Mouse (Mus musculus) heart, embryonic 15.5 days (tissue): Measurements from ENCODE around the gene Gm10037. TPM values are rescaled to one million over a fixed set of nuclear protein-coding genes. Genes with fewer than 3 reads are reported as not detected.
A peak's percentile ranks its signal among the peaks of the same experiment; 100 is the strongest.
"Not testable (repeated sequence)": the region's sequence is repeated elsewhere in the genome, so short reads cannot be mapped to it uniquely, and the experiment has no call there.

Experiments
- ATAC-seq: fragments of 200-750 bp; cut with Nextera tagmentation; replicated peaks from 2 replicates; pipeline ENCODE4 v1.8.0; 2017; ENCODE audit warnings: low read depth, moderate TSS enrichment; ENCODE audit not compliant: insufficient number of reproducible peaks, insufficient read depth, low FRiP score
- H3K27ac ChIP-seq: fragments of 300-500 bp; sonication (generic); 2 replicates; pipeline ENCODE4 v1.5.1; 2015; ENCODE audit warnings: mild to moderate bottlenecking, inconsistent platforms
- H3K27me3 ChIP-seq: fragments of 300-500 bp; sonication (generic); 2 replicates; pipeline ENCODE4 v1.6.1; 2015; ENCODE audit warnings: inconsistent platforms
- H3K36me3 ChIP-seq: fragments of 300-500 bp; sonication (generic); 2 replicates; pipeline ENCODE4 v1.6.1; 2015; ENCODE audit warnings: mild to moderate bottlenecking, inconsistent platforms
- H3K4me1 ChIP-seq: fragments of 300-500 bp; sonication (generic); replicated peaks from 2 replicates; pipeline ENCODE4 v1.6.1; 2015; ENCODE audit warnings: inconsistent platforms
- H3K4me2 ChIP-seq: fragments of 300-500 bp; sonication (generic); 2 replicates; pipeline ENCODE4 v1.6.1; 2015; ENCODE audit warnings: inconsistent platforms, mild to moderate bottlenecking, moderate library complexity
- H3K4me3 ChIP-seq: fragments of 300-500 bp; sonication (generic); 2 replicates; pipeline ENCODE4 v1.5.1; 2015; ENCODE audit warnings: mild to moderate bottlenecking, inconsistent platforms
- H3K9ac ChIP-seq: fragments of 300-500 bp; sonication (generic); 2 replicates; pipeline ENCODE4 v1.6.1; 2015; ENCODE audit warnings: mild to moderate bottlenecking, inconsistent platforms
- H3K9me3 ChIP-seq: fragments of 300-500 bp; sonication (generic); replicated peaks from 2 replicates; pipeline ENCODE4 v1.6.1; 2016; ENCODE audit warnings: inconsistent platforms
- WGBS: fragments of 180-500 bp; shearing (Covaris S2); methylation state at CpG from one replicate; pipeline ENCODE4 v1.1.7; 2015; ENCODE audit warnings: mixed read lengths; 5-methylcytosine and 5-hydroxymethylcytosine counted together
- polyA plus RNA-seq: library from polyadenylated mRNA; unstranded; fragments of >200 nt; fragmentation: Nextera tagmentation; extraction: Ambion mirVana; gene quantifications from 2 replicates; pipeline ENCODE4 v1.2.1, GENCODE M21; 2015

Gm10037 gene
- polyA plus RNA-seq, 1 experiment from 2014 or later = 1.0 TPM

GRCm38 (mm10) chr13:67844119-67844852, 13.4 kb downstream of the Gm10037 start:
- Histone ChIP-seq H3K9me3 (no peaks in the 10 kb centered on the region), H3K27ac (no peak overlapping the region), H3K4me1 (0 out of 2 replicates have a peak, but pooled peaks cover 5% of the 10 kb centered on the region), H3K27me3 (no peaks in the 10 kb centered on the region), H3K4me3 (peak overlapping the region; percentile 49), H3K36me3 (no peaks in the 10 kb centered on the region), H3K9ac (peak overlapping the region; percentile 34), H3K4me2 (peak overlapping the region; percentile 71)
- 0 out of 2 replicates have a peak, but pooled peaks have one; percentile 43 for ATAC-seq
- WGBS = under 1% methylated on average over 13 of the region's 19 CpGs

GRCm38 (mm10) chr13:67844853-67845194, 13.9 kb downstream of the Gm10037 start:
- Histone ChIP-seq H3K9ac (peak overlapping the region; percentile 31; the same call in 1 of the 2 replicates), H3K4me3 (peak overlapping the region; percentile 49), H3K4me2 (peak overlapping the region; percentile 71), H3K9me3 (no peaks in the 10 kb centered on the region), H3K36me3 (no peaks in the 10 kb centered on the region), H3K27me3 (no peaks in the 10 kb centered on the region), H3K27ac (no peak overlapping the region), H3K4me1 (0 out of 2 replicates have a peak, but pooled peaks cover 5% of the 10 kb centered on the region)
- WGBS = 17% methylated on average over 8 of the region's 8 CpGs
- ATAC-seq = no peak

GRCm38 (mm10) chr13:67850361-67850760, 19.5 kb downstream of the Gm10037 start:
- Histone ChIP-seq H3K4me2 (no peak overlapping the region), H3K4me3 (no peak overlapping the region), H3K27ac (no peak overlapping the region), H3K9ac (no peak overlapping the region), H3K27me3 (no peaks in the 10 kb centered on the region), H3K36me3 (no peaks in the 10 kb centered on the region), H3K4me1 (no peaks in the 10 kb centered on the region), H3K9me3 (no peaks in the 10 kb centered on the region)
- 70% methylated on average over 3 of the region's 3 CpGs for WGBS
- ATAC-seq = no peak

- Histone ChIP-seq H3K4me2 (no peak overlapping the region), H3K27me3 (no peaks in the 10 kb centered on the region), H3K36me3 (no peaks in the 10 kb centered on the region), H3K9me3 (no peaks in the 10 kb centered on the region), H3K9ac (no peak overlapping the region), H3K27ac (no peak overlapping the region), H3K4me3 (no peak overlapping the region), H3K4me1 (no peaks in the 10 kb centered on the region)
- ATAC-seq = no peak
- 73% methylated on average over 6 of the region's 6 CpGs for WGBS
These were observed 22.2 kb downstream of the Gm10037 start for GRCm38 (mm10) chr13:67853130-67853529.

- ATAC-seq = no peak
- no peak overlapping the region for H3K4me3 ChIP-seq
- no peaks in the 10 kb centered on the region for H3K27me3 ChIP-seq
- no peaks in the 10 kb centered on the region for H3K36me3 ChIP-seq
- H3K4me1 ChIP-seq = no peaks in the 10 kb centered on the region
- no peak overlapping the region for H3K27ac ChIP-seq
- H3K9me3 ChIP-seq = no peaks in the 10 kb centered on the region
- H3K4me2 ChIP-seq = no peak overlapping the region
- WGBS = 75% methylated on average over 2 of the region's 2 CpGs
- no peak overlapping the region for H3K9ac ChIP-seq
These were observed 23.1 kb downstream of the Gm10037 start for GRCm38 (mm10) chr13:67853983-67854382.

- WGBS = 21% methylated on average over 1 of the region's 1 CpGs
- Histone ChIP-seq H3K4me1 (no peaks in the 10 kb centered on the region), H3K36me3 (no peaks in the 10 kb centered on the region), H3K27me3 (no peaks in the 10 kb centered on the region), H3K4me3 (no peak overlapping the region), H3K27ac (no peak overlapping the region), H3K9ac (no peak overlapping the region), H3K9me3 (no peaks in the 10 kb centered on the region), H3K4me2 (no peak overlapping the region)
- ATAC-seq = no peak
These were observed 26.4 kb downstream of the Gm10037 start for GRCm38 (mm10) chr13:67857317-67857716.

GRCm38 (mm10) chr13:67862508-67862907, 31.6 kb downstream of the Gm10037 start:
- Histone ChIP-seq H3K9me3 (no peaks in the 10 kb centered on the region), H3K4me3 (no peak overlapping the region), H3K27ac (no peak overlapping the region), H3K4me1 (no peaks in the 10 kb centered on the region), H3K9ac (no peak overlapping the region), H3K27me3 (no peaks in the 10 kb centered on the region), H3K4me2 (no peak overlapping the region), H3K36me3 (no peaks in the 10 kb centered on the region)
- 75% methylated on average over 9 of the region's 9 CpGs for WGBS
- ATAC-seq = no peak

GRCm38 (mm10) chr13:67863026-67863425, 32.1 kb downstream of the Gm10037 start, which contains the start of gene BC048507:
Gene BC048507, plus strand, starts transcription at chr13:67863326.
- WGBS = 67% methylated on average over 11 of the region's 11 CpGs
- H3K4me1 ChIP-seq = no peaks in the 10 kb centered on the region
- H3K4me2 ChIP-seq = no peak within 1 kb of the TSS

GRCm38 (mm10) chr13:67864764-67865350, 34.0 kb downstream of the Gm10037 start:
- Histone ChIP-seq H3K9me3 (no peaks in the 10 kb centered on the region), H3K36me3 (no peaks in the 10 kb centered on the region), H3K4me3 (no peak overlapping the region), H3K9ac (no peak overlapping the region), H3K4me2 (no peak overlapping the region), H3K27me3 (no peaks in the 10 kb centered on the region), H3K27ac (no peak overlapping the region), H3K4me1 (no peaks in the 10 kb centered on the region)
- WGBS = 58% methylated on average over 5 of the region's 5 CpGs
- ATAC-seq = no peak

More at GRCm38 (mm10) chr13:67863026-67863425, 32.1 kb downstream of the Gm10037 start, which contains the start of gene BC048507:
- Histone ChIP-seq H3K27me3 (no peaks in the 10 kb centered on the region), H3K4me3 (no peak within 1 kb of the TSS), H3K36me3 (no peaks in the 10 kb centered on the region), H3K27ac (no peak within 1 kb of the TSS), H3K9ac (no peak within 1 kb of the TSS), H3K9me3 (no peaks in the 10 kb centered on the region)
- no peak for ATAC-seq

GRCm38 (mm10) chr13:67867899-67868298, 37.0 kb downstream of the Gm10037 start:
- H3K4me1 ChIP-seq = no peaks in the 10 kb centered on the region
- no peak overlapping the region for H3K4me3 ChIP-seq
- H3K27ac ChIP-seq = no peak overlapping the region
- H3K9me3 ChIP-seq = no peaks in the 10 kb centered on the region
- 29% methylated on average over 3 of the region's 3 CpGs for WGBS
- no peak overlapping the region for H3K4me2 ChIP-seq
- no peaks in the 10 kb centered on the region for H3K27me3 ChIP-seq
- no peaks in the 10 kb centered on the region for H3K36me3 ChIP-seq
- H3K9ac ChIP-seq = no peak overlapping the region
- ATAC-seq = no peak

GRCm38 (mm10) chr13:67876049-67876698, 45.3 kb downstream of the Gm10037 start:
- H3K9ac ChIP-seq, H3K9me3 ChIP-seq, H3K4me1 ChIP-seq, H3K36me3 ChIP-seq, H3K27ac ChIP-seq, H3K27me3 ChIP-seq, H3K4me3 ChIP-seq, ATAC-seq: not testable (repeated sequence)
- whole genome bisulfite sequencing = 29% methylated on average over 7 of the region's 12 CpGs
- H3K4me2 ChIP-seq = peak overlapping the region; percentile 43
